Mouse (Mus musculus): Measurements from ENCODE around the gene C530008M17Rik. TPM values are rescaled to one million over a fixed set of nuclear protein-coding genes. Genes with fewer than 3 reads are reported as not detected.

C530008M17Rik gene
- total and polyA plus RNA-seq, 2 experiments from 2014 or later = 59.3 to 68.7 TPM

- Histone ChIP-seq H3K27me3 (ENCODE audit: insufficient read depth, low read length) (no peaks in the 10 kb centered on the region), H3K4me2 (ENCODE audit: low read depth, low read length, poor library complexity, severe bottlenecking) (no peak overlapping the region), H3K9me3 (ENCODE audit: low read length) (no peaks in the 10 kb centered on the region), H3K27ac (ENCODE audit: low read depth, low read length) (no peak overlapping the region), H3K4me1 (ENCODE audit: insufficient read depth, low read length) (no peaks in the 10 kb centered on the region), H3K36me3 (ENCODE audit: insufficient read depth, low read length) (peaks cover 11% of the 10 kb centered on the region; the same call in 1 of the 2 replicates), H3K4me3 (ENCODE audit: low read depth, low read length) (no peak overlapping the region), H3K9ac (replicated peaks; ENCODE audit: low read length, poor library complexity, severe bottlenecking) (no peak overlapping the region)
- no peak for ATAC-seq (ENCODE audit: low FRiP score)
- DNase-seq (ENCODE audit: low spot score) = no peak
- 89% methylated on average over 10 of the region's 10 CpGs for WGBS
- no peak for TF ChIP-seq CTCF (IDR thresholded peaks at IDR 0.05)
Measured at GRCm38 (mm10) chr5:76645091-76645868, 11.0 kb upstream of the C530008M17Rik start.

GRCm38 (mm10) chr5:76649897-76650296 is 6.4 kb upstream of the C530008M17Rik start:
- DNase-seq (ENCODE audit: low spot score) (no peak), ATAC-seq (ENCODE audit: low FRiP score) (no peak)
- 77% methylated on average over 4 of the region's 4 CpGs for WGBS
- Histone ChIP-seq H3K27ac (ENCODE audit: low read depth, low read length) (no peak overlapping the region), H3K4me2 (ENCODE audit: low read depth, low read length, poor library complexity, severe bottlenecking) (no peak overlapping the region), H3K9ac (replicated peaks; ENCODE audit: low read length, poor library complexity, severe bottlenecking) (no peak overlapping the region), H3K27me3 (ENCODE audit: insufficient read depth, low read length) (no peaks in the 10 kb centered on the region), H3K36me3 (ENCODE audit: insufficient read depth, low read length) (no peaks in the 10 kb centered on the region), H3K9me3 (ENCODE audit: low read length) (no peaks in the 10 kb centered on the region), H3K4me3 (ENCODE audit: low read depth, low read length) (no peak overlapping the region), H3K4me1 (ENCODE audit: insufficient read depth, low read length) (no peaks in the 10 kb centered on the region)
- TF ChIP-seq CTCF (IDR thresholded peaks at IDR 0.05) = no peak

DNA sequence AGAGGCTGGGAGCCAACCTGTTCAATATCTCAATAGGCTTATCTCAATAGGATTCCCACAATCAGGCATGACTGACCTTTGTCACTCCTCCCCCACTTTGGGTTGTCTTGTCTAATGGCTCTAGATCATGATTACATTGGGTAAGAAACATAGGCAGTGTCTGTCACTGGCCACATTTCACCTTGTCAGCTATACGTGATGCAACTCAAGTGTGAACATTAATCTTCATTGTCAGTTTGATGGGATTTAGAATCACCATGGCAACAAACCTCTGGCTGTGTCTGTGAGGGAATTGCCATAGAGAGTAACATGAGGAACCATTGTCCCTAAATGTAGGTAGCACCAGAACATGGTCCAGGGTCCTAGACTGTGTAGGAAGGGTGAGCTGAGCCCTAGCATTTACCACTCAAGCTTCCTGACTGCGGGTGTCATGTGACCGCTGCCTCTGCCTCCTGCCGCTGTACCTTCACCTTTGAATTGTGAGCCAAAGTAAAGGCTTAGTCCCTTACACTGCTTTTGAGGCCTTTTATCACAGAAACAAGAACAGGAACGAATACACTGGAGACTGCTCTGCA is 5.1 kb upstream of the C530008M17Rik start:
- H3K27ac ChIP-seq (ENCODE audit: low read depth, low read length) = peak overlapping the region; percentile 67
- no peak overlapping the region for H3K9ac ChIP-seq (replicated peaks; ENCODE audit: low read length, poor library complexity, severe bottlenecking)
- H3K4me3 ChIP-seq (ENCODE audit: low read depth, low read length) = no peak overlapping the region
- H3K9me3 ChIP-seq (ENCODE audit: low read length) = no peaks in the 10 kb centered on the region
- peak; percentile 70; the same call in 1 of the 2 replicates for ATAC-seq (ENCODE audit: low FRiP score)
- no peaks in the 10 kb centered on the region for H3K36me3 ChIP-seq (ENCODE audit: insufficient read depth, low read length)
- H3K4me1 ChIP-seq (ENCODE audit: insufficient read depth, low read length) = no peaks in the 10 kb centered on the region
- 45% methylated on average over 5 of the region's 5 CpGs for WGBS
- no peak for TF ChIP-seq CTCF (IDR thresholded peaks at IDR 0.05)
- no peak overlapping the region for H3K4me2 ChIP-seq (ENCODE audit: low read depth, low read length, poor library complexity, severe bottlenecking)
- DNase-seq (ENCODE audit: low spot score) = peak; percentile 30
- no peaks in the 10 kb centered on the region for H3K27me3 ChIP-seq (ENCODE audit: insufficient read depth, low read length)

- peak overlapping the region; percentile 93 for H3K4me3 ChIP-seq (ENCODE audit: low read depth, low read length)
- DNase-seq (ENCODE audit: low spot score) (peak; percentile 81), ATAC-seq (ENCODE audit: low FRiP score) (peak; percentile 93)
- H3K9me3 ChIP-seq (ENCODE audit: low read length) = no peaks in the 10 kb centered on the region
- peak; percentile 49 for TF ChIP-seq CTCF (IDR thresholded peaks at IDR 0.05)
- WGBS = under 1% methylated on average over 52 of the region's 80 CpGs
- peak overlapping the region; percentile 97 for H3K27ac ChIP-seq (ENCODE audit: low read depth, low read length)
- 0 out of 2 replicates have a peak, but pooled peaks cover 4% of the 10 kb centered on the region for H3K4me1 ChIP-seq (ENCODE audit: insufficient read depth, low read length)
- H3K36me3 ChIP-seq (ENCODE audit: insufficient read depth, low read length) = no peaks in the 10 kb centered on the region
- peak overlapping the region; percentile 82 for H3K4me2 ChIP-seq (ENCODE audit: low read depth, low read length, poor library complexity, severe bottlenecking)
- peak overlapping the region; percentile 98 for H3K9ac ChIP-seq (replicated peaks; ENCODE audit: low read length, poor library complexity, severe bottlenecking)
- H3K27me3 ChIP-seq (ENCODE audit: insufficient read depth, low read length) = no peaks in the 10 kb centered on the region
Measured at GRCm38 (mm10) chr5:76657245-76658083, 1.2 kb downstream of the C530008M17Rik start.

DNA sequence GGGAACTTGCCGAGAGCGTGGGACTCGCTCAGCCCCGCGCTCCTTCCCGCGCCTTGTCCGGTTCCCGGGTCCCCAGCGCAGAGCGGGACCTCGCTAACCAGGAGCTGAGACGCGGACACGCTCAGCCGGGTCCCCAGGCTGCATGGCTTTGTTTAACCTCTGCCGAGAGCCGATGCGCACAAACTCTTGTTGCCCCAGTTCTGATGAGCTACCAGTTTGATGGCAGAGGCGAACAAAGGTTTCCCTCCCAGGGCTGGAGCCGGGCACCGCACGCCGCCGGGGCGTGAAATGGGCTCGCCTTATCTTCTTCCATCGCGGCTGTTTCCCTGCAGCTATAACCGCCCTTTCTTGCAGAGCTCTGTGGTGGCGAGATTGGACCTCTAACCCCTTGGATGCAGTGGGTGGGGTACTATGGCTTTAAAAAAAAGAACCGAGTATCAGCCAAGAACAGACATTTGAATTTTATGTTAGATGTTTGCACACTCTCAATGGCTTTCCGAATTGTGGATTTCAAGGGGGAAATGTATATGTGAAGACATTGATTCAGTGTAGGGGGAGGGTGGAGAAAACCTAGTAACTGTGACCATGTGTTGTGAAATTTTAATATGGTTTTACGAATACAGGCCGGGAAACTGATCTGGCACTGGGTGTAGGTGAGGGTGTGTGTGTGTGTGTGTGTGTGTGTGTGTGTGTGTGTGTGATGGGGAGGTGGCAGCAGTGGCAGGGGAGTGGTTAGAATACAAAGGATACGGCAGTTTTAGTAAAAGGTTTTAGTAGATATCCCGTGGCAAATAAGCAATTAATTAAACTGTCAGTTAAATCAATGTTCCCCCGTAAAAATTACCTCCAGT is 2.0 kb downstream of the C530008M17Rik start:
- Histone ChIP-seq H3K36me3 (ENCODE audit: insufficient read depth, low read length) (no peaks in the 10 kb centered on the region), H3K9me3 (ENCODE audit: low read length) (no peaks in the 10 kb centered on the region), H3K27me3 (ENCODE audit: insufficient read depth, low read length) (no peaks in the 10 kb centered on the region), H3K27ac (ENCODE audit: low read depth, low read length) (peak overlapping the region; percentile 97), H3K4me3 (ENCODE audit: low read depth, low read length) (peak overlapping the region; percentile 93), H3K4me2 (ENCODE audit: low read depth, low read length, poor library complexity, severe bottlenecking) (peak overlapping the region; percentile 82), H3K9ac (replicated peaks; ENCODE audit: low read length, poor library complexity, severe bottlenecking) (peak overlapping the region; percentile 98), H3K4me1 (ENCODE audit: insufficient read depth, low read length) (0 out of 2 replicates have a peak, but pooled peaks cover 4% of the 10 kb centered on the region)
- DNase-seq (ENCODE audit: low spot score) (peak; percentile 58), ATAC-seq (ENCODE audit: low FRiP score) (peak; percentile 71)
- no peak for TF ChIP-seq CTCF (IDR thresholded peaks at IDR 0.05)
- WGBS = under 1% methylated on average over 36 of the region's 38 CpGs
